Mouse (Mus musculus) midbrain, embryonic 12.5 days (tissue): ENCODE measurements at regions not wholly inside any gene's neighbourhood (a gene's known extent, or its start where the extent isn't known, plus 50 kb on each side); places are given as distances from the start of the nearest gene placed in this dataset.

Experiments used
- ATAC-seq: fragments of 200-750 bp; cut with Nextera tagmentation; 2 replicates; pipeline ENCODE4 v1.8.0; 2017; ENCODE audit warnings: low read depth, moderate TSS enrichment, moderate library complexity; ENCODE audit not compliant: low FRiP score
- H3K27ac ChIP-seq: fragments of 300-500 bp; sonication (generic); replicated peaks from 2 replicates; pipeline ENCODE4 v1.5.1; 2016; ENCODE audit warnings: mild to moderate bottlenecking
- H3K27me3 ChIP-seq: fragments of 300-500 bp; sonication (generic); 2 replicates; pipeline ENCODE4 v1.6.1; 2016; ENCODE audit warnings: mild to moderate bottlenecking
- H3K36me3 ChIP-seq: fragments of 300-500 bp; sonication (generic); 2 replicates; pipeline ENCODE4 v1.6.1; 2016
- H3K4me1 ChIP-seq: fragments of 300-500 bp; sonication (generic); 2 replicates; pipeline ENCODE4 v1.6.1; 2016
- H3K4me2 ChIP-seq: fragments of 300-500 bp; sonication (generic); replicated peaks from 2 replicates; pipeline ENCODE4 v1.6.1; 2016; ENCODE audit warnings: mild to moderate bottlenecking, moderate library complexity
- H3K4me3 ChIP-seq: fragments of 300-500 bp; sonication (generic); 2 replicates; pipeline ENCODE4 v1.5.1; 2016; ENCODE audit warnings: mild to moderate bottlenecking
- H3K9ac ChIP-seq: fragments of 300-500 bp; sonication (generic); replicated peaks from 2 replicates; pipeline ENCODE4 v1.6.1; 2016; ENCODE audit warnings: mild to moderate bottlenecking, moderate library complexity
- H3K9me3 ChIP-seq: fragments of 300-500 bp; sonication (generic); 2 replicates; pipeline ENCODE4 v1.6.1; 2016; ENCODE audit warnings: mild to moderate bottlenecking
- WGBS: fragments of 180-500 bp; shearing (Covaris S2); methylation state at CpG from one replicate; pipeline ENCODE4 v1.1.7; 2016; 5-methylcytosine and 5-hydroxymethylcytosine counted together

DNA sequence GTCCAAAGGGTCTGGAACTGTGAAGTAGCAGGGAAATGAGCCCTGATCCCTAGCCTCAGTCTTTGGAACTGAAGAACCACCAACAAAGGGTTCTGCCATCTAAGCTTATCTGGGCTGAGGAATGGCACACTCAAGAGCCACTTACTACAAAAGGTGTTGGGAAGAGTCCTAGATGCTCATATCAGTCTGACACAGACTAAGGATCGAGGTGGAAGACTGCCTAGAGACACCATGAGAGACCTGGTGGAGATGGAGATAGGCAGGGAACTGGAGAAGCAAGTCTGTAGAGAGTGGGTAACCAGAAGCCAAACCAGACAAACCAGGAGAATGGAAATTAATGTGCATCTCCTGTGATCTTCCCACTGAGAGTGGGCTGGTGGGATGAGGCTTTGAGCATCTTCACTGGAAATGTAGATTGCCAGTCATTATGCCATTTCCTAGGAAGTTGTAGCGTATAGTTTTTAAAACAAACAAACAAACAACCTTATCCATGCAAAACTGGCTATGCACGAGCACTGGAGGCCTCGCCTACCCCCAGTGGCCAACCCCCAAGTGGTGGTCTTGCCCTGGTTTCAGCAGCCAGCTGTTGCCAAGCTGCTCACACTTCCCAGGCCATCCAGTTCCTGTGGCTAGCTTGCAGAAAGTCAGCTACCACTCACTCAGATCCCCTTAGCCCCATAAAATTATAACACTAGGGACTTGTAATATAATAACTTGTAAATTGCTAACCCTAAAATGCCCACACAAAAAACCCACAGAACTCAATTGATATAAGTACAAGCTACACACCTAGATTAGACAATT, 136.2 kb upstream of the Meis1 start:
- Histone ChIP-seq H3K4me3 (no peak overlapping the region), H3K36me3 (no peaks in the 10 kb centered on the region), H3K9ac (no peak overlapping the region), H3K4me1 (peaks cover 7% of the 10 kb centered on the region; the same call in 1 of the 2 replicates), H3K4me2 (no peak overlapping the region), H3K27ac (no peak overlapping the region), H3K9me3 (no peaks in the 10 kb centered on the region), H3K27me3 (no peaks in the 10 kb centered on the region)
- no peak for ATAC-seq
- WGBS = 83% methylated on average over 4 of the region's 4 CpGs

DNA sequence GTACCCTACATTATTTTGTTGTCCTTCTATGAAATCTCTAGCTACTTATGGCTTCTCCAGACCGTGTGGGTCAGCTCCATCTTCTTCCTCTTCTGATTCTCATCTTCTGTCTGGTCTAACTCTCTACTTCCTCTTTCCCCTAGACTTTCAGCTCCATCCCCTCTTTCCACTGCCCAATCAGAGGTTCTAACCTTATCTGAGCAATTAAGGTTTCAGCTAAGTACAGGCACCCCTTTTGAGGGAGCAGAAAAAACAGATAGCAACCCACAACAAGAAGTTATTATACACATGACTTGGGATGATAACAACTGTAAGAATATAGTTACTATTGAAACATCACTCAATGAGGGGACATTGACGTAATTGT, 136.8 kb upstream of the Meis1 start:
- 92% methylated on average over 2 of the region's 2 CpGs for WGBS
- H3K36me3 ChIP-seq = no peaks in the 10 kb centered on the region

DNA sequence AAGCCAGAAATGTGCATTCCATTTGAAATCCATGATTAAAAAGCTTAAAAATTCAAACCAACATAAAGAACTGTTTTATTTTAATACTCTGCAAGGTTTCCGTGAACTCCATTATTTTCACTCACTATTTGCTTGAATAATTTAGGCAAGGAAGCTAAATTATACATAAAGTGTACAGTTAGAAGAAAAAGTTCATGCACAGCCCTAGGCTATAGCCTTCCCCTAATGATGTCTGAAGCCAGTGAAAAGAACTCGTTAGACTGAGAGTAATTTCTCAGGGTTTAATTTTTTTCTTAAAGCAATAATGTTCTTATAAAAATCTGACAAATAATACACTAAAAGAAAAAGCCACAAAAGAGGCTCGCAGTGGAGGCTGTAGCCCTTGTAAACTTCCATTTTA, 141.4 kb upstream of the Meis1 start:
- ATAC-seq = no peak

More for the DNA sequence above, 136.8 kb upstream of the Meis1 start:
- no peak overlapping the region for H3K4me3 ChIP-seq
- no peak overlapping the region for H3K27ac ChIP-seq
- H3K4me2 ChIP-seq = no peak overlapping the region
- peaks cover 7% of the 10 kb centered on the region; the same call in 1 of the 2 replicates for H3K4me1 ChIP-seq
- H3K9ac ChIP-seq = no peak overlapping the region
- no peaks in the 10 kb centered on the region for H3K9me3 ChIP-seq
- ATAC-seq = no peak
- no peaks in the 10 kb centered on the region for H3K27me3 ChIP-seq

DNA sequence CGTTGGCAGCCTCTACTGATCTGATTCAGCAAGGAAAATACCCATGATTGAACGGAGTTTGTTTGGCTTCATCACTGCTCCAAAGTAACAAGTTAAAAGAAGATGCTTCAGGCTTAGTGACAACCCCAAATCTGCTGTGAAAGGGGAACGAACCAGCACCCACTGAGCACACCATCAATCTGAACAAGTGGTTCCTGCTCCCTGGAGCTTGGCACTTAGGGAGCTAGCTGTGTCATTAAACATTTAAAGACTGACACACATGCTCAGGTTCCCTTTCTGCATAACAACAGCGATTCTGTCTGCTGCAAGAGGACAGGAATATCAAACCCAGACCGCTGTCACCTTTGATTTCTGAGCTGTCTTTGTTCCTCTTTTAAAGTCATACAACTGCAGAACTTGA, 141.9 kb upstream of the Meis1 start:
- Histone ChIP-seq H3K27ac (no peak overlapping the region), H3K27me3 (no peaks in the 10 kb centered on the region), H3K36me3 (no peaks in the 10 kb centered on the region), H3K4me3 (no peak overlapping the region), H3K4me1 (peaks cover 7% of the 10 kb centered on the region; the same call in 1 of the 2 replicates), H3K4me2 (no peak overlapping the region), H3K9ac (no peak overlapping the region), H3K9me3 (no peaks in the 10 kb centered on the region)
- 41% methylated on average over 5 of the region's 5 CpGs for WGBS
- ATAC-seq = no peak

More for the DNA sequence above, 141.4 kb upstream of the Meis1 start:
- 60% methylated on average over 3 of the region's 3 CpGs for WGBS
- Histone ChIP-seq H3K4me1 (peaks cover 7% of the 10 kb centered on the region; the same call in 1 of the 2 replicates), H3K9ac (no peak overlapping the region), H3K27ac (no peak overlapping the region), H3K27me3 (no peaks in the 10 kb centered on the region), H3K4me3 (no peak overlapping the region), H3K9me3 (no peaks in the 10 kb centered on the region), H3K4me2 (no peak overlapping the region), H3K36me3 (no peaks in the 10 kb centered on the region)

DNA sequence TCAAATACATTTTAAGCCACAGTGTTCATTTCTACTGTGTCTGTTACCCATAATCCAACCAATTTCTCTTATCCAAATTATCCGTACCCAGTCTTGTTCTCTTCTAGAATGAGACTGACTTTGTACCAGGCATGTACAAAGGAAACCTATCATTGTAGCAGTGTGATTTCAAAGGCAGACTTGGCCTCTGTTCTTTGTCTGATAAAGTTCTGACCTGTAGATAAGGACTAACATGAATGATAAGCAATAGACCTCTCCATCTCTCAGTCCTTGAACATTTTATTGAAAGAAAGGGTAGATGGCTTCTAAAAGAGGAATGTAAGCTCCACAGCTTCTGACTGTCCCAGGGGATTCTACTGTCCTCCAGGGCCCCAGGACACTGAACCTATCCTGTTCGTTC, 152.2 kb upstream of the Meis1 start:
- no peak for ATAC-seq
- WGBS = 90% methylated on average over 2 of the region's 2 CpGs
- Histone ChIP-seq H3K36me3 (no peaks in the 10 kb centered on the region), H3K27ac (no peak overlapping the region), H3K4me2 (no peak overlapping the region), H3K9ac (no peak overlapping the region), H3K4me3 (no peak overlapping the region), H3K27me3 (no peaks in the 10 kb centered on the region), H3K4me1 (peaks cover 3% of the 10 kb centered on the region; the same call in 1 of the 2 replicates), H3K9me3 (no peaks in the 10 kb centered on the region)

DNA sequence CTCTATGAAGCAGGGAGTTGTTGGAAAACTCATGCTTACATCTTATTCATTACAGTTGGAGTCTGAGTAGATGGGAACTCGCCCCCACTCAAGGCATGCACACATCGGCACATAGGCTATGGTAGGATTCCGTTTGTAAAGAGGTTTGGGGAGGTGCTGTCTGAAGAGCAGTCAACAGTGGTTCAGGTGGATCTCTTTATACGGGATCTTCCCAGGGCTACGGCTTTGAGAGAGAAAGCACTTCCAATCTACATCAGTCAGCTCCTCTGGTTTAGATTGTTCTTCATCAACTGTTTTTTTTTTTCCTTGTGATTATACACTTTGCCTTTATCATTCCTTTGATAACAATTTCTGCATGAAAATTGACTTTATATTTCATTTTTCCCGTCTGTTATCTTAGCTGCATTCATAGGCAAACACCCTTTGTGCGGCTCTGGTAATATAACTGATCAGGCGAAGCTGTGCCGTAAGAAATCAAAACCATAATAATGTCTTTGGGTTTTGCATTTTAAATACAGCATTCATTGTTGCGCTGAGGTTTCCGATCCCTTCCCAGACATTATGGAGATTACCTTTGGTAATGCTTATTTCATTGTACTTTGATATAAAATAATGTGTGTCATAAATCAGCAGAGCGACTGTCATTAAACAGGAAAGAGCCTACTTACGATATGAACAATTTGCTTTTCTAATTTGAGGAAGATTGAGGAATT, 155.7 kb upstream of the Meis1 start:
- Histone ChIP-seq H3K4me3 (no peak overlapping the region), H3K36me3 (no peaks in the 10 kb centered on the region), H3K9me3 (no peaks in the 10 kb centered on the region), H3K9ac (no peak overlapping the region), H3K4me1 (peaks cover 3% of the 10 kb centered on the region; the same call in 1 of the 2 replicates), H3K4me2 (no peak overlapping the region), H3K27me3 (no peaks in the 10 kb centered on the region), H3K27ac (no peak overlapping the region)
- 84% methylated on average over 13 of the region's 13 CpGs for WGBS
- ATAC-seq = no peak

DNA sequence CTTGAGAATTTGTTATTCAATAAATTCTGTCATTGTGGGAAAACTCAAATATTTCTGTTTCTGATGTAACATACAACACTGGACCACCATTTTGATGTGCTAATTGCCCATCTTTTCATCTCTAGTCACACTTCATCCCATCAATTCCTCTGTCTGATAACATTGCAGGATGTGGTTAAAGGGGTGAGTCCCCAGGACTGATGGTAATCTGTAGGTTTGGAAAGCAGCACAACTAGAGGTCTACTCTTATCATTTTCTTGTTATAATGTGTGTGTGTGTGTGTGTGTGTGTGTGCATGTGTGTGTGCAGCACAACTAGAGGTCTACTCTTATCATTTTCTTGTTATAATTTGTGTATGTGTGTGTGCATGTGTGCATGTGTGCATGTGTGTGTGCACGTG, 160.5 kb upstream of the Meis1 start:
- Histone ChIP-seq H3K9ac (no peak overlapping the region), H3K36me3 (no peaks in the 10 kb centered on the region), H3K27me3 (no peaks in the 10 kb centered on the region), H3K4me3 (no peak overlapping the region), H3K27ac (no peak overlapping the region), H3K4me2 (no peak overlapping the region), H3K9me3 (no peaks in the 10 kb centered on the region), H3K4me1 (no peaks in the 10 kb centered on the region)
- 94% methylated on average over 1 of the region's 1 CpGs for WGBS
- no peak for ATAC-seq

DNA sequence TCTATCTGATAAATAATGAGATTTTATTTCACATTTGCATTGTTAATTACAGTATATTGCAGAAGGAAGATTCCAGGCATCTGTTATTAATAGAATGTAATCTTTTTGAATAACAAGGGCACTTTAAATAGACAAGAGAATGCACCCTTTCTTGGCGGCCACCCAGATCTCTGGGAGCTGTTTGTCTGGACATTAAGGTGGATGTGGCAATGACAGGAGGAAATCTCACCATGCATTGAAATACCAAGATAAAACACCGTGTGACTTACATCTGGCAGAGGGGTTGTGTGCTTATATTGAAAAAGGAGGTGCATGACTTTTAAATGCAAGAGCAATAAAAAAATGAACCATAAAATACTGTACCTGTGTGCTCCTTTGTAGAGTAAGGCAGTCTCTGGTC, 171.0 kb upstream of the Meis1 start:
- H3K27me3 ChIP-seq = no peaks in the 10 kb centered on the region
- H3K4me3 ChIP-seq = no peak overlapping the region
- no peak overlapping the region for H3K27ac ChIP-seq
- no peak overlapping the region for H3K9ac ChIP-seq
- no peaks in the 10 kb centered on the region for H3K36me3 ChIP-seq
- 77% methylated on average over 2 of the region's 2 CpGs for WGBS
- H3K4me1 ChIP-seq = peaks cover 5% of the 10 kb centered on the region; the same call in 1 of the 2 replicates
- ATAC-seq = no peak
- H3K4me2 ChIP-seq = no peak overlapping the region
- no peaks in the 10 kb centered on the region for H3K9me3 ChIP-seq

DNA sequence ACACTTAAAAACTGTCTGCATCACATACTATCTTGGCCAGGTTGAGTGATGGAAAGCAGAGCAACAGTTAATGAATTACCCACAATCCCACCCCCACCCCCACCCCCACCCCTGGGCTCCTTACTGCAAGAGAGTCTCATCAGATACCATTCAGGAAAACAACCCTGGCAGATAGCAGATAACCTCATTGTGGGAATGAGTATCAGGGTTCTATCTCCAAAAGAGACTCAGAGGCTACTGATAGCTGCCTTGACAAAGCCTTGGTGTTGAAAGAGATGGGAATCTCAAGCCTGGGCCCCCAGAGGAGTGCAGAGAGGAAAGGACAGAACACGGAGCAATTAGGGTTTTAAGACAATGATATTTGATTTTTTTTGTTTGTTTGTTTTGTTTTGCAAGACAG, 175.7 kb upstream of the Meis1 start:
- H3K27ac ChIP-seq = no peak overlapping the region
- no peak overlapping the region for H3K4me3 ChIP-seq
- no peak overlapping the region for H3K4me2 ChIP-seq
- H3K9me3 ChIP-seq = no peaks in the 10 kb centered on the region
- peaks cover 4% of the 10 kb centered on the region; the same call in 1 of the 2 replicates for H3K27me3 ChIP-seq
- no peaks in the 10 kb centered on the region for H3K36me3 ChIP-seq
- no peak overlapping the region for H3K9ac ChIP-seq
- 67% methylated on average over 1 of the region's 1 CpGs for WGBS
- ATAC-seq = no peak
- H3K4me1 ChIP-seq = peaks cover 5% of the 10 kb centered on the region; the same call in 1 of the 2 replicates

DNA sequence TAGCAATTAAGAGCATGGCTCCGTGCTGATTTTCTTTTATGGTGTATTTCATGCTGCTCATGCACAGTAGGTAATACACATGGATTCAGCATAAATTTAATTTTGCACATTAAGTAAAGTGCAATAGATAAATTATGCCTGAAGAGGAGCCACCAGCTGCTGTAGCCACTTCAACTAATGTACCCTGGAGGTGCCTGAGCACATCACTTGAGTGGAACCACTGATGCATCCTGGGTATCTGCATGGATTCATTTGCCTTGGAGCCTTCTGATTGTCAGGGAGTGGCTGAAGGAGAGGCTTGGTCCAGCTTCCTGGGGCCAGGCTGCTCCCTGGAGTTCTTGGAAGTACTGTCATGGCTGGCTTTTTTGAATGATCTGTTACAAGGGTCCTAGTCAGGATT, 179.0 kb upstream of the Meis1 start:
- Histone ChIP-seq H3K4me3 (no peak overlapping the region), H3K4me1 (peaks cover 8% of the 10 kb centered on the region; the same call in 1 of the 2 replicates), H3K9ac (no peak overlapping the region), H3K9me3 (no peaks in the 10 kb centered on the region), H3K27me3 (peaks cover 4% of the 10 kb centered on the region; the same call in 1 of the 2 replicates), H3K4me2 (no peak overlapping the region), H3K27ac (no peak overlapping the region), H3K36me3 (no peaks in the 10 kb centered on the region)
- 95% methylated on average over 1 of the region's 1 CpGs for WGBS
- no peak for ATAC-seq

DNA sequence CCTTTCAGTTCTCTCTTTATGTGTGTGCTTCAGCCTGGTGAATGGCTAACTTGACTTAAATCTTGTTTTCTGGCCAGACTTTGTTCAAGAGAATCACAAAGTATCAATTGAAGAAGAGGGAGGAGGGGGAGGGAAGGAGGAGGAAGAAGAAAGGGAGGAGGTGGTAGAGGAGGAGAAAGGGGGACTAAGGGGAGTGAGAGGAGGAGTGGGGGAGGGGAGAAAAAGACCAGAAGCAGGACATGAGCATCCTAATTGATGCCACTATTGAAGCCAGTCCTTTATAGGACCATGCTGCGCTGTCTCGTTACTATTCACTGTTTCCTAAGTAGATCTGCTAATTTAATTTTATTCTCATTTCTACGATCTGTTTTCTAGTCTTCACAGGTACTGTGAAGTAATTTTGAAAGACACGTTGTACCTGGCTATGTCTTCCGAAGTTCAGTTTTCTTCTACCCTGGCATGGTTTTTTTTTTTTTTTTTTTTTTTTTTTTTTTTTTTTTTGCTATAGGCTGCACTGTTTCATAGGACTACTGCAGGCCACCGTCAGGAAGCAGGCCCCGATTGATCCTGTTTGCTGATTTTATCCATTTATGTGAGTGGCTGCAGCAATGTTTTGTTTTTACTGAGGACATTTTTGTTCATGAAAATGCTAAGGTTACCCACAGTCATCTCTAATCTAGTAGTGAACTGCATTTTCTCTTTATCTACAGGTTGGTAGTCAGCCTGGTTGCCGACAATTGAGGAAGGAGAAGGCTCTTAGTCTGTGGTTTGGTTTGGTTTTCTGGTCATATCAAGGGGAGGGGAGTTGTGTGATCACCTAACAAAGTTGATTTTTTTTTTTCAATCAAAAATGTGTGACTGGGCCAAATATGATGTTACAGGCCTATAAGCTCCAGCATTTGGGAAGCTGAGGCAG, 184.1 kb upstream of the Meis1 start:
- 27% methylated on average over 8 of the region's 8 CpGs for WGBS
- Histone ChIP-seq H3K9ac (no peak overlapping the region), H3K27me3 (peaks cover 4% of the 10 kb centered on the region; the same call in 1 of the 2 replicates), H3K4me2 (no peak overlapping the region), H3K27ac (0 out of 2 replicates have a peak overlapping the region, but pooled peaks have one; percentile 25), H3K4me1 (peaks cover 21% of the 10 kb centered on the region; the same call in 1 of the 2 replicates), H3K4me3 (no peak overlapping the region), H3K36me3 (no peaks in the 10 kb centered on the region), H3K9me3 (no peaks in the 10 kb centered on the region)
- ATAC-seq = peak; percentile 78
